Mouse (Mus musculus) liver, postnatal 0 days (tissue): ENCODE data around the gene Dhcr24.

Source experiments
- CTCF ChIP-seq: sonication (generic); IDR thresholded peaks from 2 replicates; pipeline ENCODE4 v1.5.1; 2016; ENCODE audit warnings: antibody characterized with exemption, low read depth
- EP300 ChIP-seq: IDR thresholded peaks from 2 replicates; pipeline ENCODE4 v1.6.1; 2016; ENCODE audit warnings: antibody characterized with exemption, low read depth, mild to moderate bottlenecking

GRCm38 (mm10) chr4:106560846-106561781, at the start of gene Dhcr24:
- no peak for TF ChIP-seq CTCF
- TF ChIP-seq EP300: no peak; the same call in 1 of the 2 replicates
